Mouse (Mus musculus) spleen, embryonic (tissue): ENCODE data around the gene Bglap.

ENCODE experiments used
- CTCF ChIA-PET: fragments of 350-600 bp; sonication (Branson Sonifier 250); formaldehyde crosslinking; loops from one replicate; lab custom pipeline; 2022; lab: Charles Lee

Bglap gene

DNA sequence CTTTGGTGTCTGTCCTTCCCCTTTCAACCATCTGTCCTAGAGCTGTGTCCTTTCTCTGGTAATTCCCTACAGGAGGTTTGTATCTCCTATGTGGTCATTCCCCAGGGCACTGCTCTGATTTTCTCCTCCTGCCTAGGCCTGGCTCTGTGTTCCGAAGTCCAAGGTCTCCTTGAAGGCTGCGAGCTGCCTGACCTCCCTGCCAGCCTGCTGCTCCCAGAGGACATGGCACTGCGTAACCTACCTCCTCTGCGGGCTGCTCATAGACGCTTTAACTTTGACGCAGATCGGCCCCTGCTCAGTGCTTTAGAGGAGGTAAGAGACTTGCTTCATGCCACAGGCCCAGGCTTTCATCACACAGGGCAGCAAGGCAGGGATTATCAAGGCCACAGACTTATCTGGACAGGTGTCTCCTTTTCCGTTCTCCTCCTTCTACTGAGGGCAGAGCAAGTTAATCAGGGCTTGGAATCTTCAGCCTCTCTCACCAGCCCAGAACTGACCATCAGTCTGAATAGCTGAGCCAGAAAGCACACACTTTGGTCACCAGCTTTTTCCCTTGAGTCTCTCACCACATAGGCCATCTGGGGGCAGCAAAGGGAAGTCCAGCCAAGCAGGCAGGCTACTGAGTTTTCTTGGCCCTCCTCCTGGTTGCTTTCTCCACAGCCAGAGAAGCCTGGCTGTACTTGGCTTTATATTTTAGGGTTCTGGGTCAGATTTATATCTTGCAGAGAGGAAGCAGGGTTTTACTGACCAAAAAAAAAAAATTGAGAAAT lies 29.7 kb downstream of the Bglap start:
- CTCF ChIA-PET = no interaction called here

DNA sequence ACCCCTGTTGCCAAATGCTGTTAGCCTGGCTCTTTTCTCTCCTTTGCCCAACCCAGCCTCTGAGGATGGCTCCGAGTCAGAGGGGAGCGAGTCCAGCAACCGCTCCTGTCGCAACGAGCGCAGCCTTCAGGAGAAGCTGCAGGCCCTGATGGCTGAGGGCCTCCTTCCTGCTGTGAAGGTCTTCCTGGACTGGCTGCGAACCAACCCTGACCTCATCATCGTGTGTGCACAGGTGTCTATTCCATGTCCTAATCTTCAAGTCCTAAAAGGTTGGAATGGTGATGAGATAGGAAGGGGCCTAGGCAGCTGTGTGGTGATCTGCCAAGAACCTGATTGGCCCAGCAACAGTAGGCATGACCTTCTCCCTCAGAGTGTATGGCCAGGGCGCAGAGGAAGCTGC lies 31.4 kb downstream of the Bglap start:
- CTCF ChIA-PET = no interaction called here

DNA sequence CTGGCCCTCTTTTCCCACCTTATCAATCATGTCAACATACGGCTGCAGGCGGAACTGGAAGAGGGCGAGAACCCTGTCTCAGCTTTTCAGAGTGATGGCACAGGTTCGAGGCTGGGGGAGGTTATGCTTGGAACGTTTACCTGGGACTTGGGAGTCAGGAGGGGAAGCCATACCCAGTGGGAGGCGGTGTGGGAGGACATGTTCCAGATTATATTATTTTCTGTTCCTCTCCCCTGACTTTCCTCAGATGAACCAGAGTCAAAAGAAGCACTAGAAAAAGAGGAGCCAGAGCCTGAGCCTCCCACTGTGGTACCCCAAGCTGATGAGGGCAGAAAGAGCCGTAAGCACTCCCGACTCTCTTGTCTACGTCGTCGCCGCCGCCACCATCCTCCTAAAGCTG lies 33.5 kb downstream of the Bglap start:
- CTCF ChIA-PET = no interaction called here

DNA sequence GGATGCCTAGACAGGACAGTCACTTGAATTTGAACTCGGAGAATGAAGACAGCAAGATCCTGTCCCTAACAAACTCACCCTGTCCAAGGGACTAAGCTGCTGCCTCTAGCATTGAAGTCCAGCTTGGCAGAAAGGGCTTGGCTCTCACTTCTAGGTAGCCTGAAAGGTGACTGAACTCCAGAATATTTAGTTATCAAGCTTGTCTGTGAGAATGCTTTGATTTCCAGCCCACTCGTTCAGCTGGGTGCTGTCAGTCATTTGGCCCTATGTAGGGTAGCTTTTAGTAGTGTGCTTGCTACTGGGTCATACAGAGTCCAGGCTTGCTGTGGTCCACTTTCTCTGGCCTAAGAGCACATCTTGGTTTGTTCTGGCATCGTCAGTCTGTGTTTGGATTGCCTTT lies 45.3 kb downstream of the Bglap start:
- CTCF ChIA-PET = no interaction called here

DNA sequence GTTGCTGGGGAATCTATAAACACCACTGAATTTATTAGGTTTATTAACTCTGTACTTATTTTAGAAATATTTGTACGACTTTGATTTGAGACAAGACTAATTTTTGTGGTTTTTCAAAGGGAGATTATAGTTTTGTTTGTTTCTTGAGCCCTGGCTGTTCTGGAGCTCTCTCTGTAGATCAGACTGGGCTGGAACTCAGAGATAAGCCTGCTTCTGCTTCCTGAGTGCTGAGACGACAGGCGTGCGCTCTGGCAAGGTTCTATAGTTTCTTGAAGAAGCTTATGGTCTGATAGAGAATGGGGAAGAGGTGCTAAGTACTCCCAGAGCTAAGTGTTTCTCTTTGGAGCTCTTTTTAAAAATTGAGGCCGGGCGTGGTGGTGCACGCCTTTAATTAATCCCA lies 45.9 kb downstream of the Bglap start:
- CTCF ChIA-PET = no interaction called here

DNA sequence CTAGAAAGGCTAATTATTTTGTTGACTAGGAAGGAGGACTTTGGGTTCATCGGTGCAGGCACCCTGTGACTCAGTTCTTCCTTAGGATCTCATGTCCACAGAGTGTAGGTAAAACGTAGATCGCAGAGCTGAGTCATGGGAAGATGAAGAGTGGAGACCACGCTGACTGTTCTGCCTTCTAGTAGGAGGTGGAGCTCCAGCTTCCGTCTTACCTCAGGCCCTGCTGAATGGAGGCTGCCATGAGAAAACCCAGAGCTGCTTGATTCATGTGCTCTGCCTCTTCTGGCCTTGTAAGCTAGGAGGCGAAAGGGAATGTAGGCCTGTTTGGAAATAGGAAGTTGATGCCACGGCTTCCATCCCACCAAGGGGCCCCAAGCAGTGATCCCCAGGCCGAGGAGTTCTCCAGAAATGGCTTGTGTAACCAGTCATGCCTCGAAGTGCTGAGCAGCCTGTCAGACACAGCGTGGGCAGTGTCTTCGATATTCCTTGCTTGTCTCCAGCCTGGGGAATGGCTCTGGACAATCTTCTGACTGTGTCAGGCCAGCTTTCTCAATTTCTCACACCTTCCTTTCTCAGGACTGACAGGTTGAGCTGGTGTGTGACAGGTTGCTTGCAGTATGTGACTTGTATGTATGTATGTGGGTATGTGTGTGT lies 46.8 kb downstream of the Bglap start:
- CTCF ChIA-PET = no interaction called here

DNA sequence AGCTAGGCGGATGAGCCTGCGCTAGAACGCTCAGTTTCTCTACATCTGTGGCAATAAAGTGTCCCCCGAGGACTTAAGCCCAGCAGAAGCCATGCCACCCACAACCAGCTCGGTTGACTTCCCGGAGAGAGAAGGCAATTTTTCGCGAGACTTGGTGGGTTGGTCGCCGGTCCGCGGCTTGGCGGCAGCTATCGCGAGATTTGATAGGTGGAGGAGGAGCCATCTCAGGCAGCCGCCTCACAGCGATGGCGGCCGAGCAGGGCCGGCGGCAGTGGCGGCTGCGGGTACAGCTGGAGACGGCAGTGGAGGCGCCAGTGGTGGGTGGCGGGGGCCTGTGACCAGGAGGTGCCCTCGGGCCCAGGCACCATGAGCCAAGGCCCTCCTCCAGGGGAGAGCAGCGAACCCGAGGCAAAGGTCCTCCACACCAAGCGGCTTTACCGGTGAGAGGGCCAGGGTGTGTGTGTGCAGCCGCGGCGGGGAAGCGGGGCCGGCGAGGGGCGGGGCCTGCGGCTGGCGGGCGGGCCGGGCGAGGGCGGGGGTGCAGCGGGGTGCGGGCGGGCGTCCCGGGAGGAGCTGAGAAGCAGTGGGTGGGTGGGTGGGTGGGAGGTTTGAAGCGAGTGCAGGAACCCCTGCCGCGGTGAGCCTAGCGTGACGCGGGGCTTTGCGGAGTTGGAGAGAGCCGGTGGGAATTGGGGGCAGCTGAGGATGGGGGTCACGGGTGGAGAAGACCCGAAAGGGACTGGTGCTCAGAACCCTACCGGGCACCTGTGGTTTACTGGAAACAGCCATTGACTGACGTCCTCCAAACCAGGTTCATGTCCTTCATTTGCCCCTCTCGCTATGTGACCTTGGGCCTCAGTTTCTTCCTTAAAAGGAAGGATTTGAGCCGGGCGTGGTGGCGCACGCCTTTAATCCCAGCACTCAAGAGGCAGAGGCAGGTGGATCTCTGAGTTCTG lies 47.9 kb downstream of the Bglap start, which contains the start of the genes Tmem79 and Smg5:
Gene Tmem79, minus strand, starts transcription at position 91 of the 956 bp plus-strand sequence.
Gene Smg5, plus strand, starts transcription at position 203 of the 956 bp plus-strand sequence.
- CTCF ChIA-PET = no interaction called here

DNA sequence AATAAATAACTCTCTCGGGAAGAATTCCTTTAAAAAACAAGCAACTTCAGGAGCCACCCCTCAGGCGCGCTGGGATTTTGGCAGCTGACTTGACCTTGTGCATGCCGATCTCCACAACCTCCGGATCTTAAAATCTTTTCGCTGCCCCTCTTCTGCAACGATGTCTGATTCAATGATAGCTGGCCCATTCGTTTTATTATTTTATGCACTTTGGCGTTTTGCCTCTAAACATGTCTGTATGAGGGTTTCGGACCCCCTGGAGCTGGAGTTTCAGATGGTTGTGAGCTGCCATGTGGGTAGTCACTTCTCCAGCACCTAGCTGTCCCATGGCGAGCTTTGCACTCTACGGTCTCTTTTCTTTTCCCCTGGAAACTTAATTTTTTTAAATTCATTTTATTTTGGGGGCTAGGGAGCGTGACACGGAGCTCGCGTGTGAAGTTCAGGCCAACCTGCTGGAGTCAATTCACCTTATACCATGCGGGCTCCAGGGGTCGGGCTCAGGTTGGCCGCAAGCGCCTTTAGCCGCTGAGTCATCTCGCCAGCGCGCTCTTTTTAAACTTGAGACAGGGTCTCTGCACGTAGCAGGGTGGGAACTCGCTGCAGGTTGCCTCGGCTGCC lies 48.7 kb downstream of the Bglap start:
- CTCF ChIA-PET = interaction anchor here (0.5 kb wide), 1 partner anchor 198 kb away, joined by 3 read pairs; no protein-coding TSS in a partner anchor

DNA sequence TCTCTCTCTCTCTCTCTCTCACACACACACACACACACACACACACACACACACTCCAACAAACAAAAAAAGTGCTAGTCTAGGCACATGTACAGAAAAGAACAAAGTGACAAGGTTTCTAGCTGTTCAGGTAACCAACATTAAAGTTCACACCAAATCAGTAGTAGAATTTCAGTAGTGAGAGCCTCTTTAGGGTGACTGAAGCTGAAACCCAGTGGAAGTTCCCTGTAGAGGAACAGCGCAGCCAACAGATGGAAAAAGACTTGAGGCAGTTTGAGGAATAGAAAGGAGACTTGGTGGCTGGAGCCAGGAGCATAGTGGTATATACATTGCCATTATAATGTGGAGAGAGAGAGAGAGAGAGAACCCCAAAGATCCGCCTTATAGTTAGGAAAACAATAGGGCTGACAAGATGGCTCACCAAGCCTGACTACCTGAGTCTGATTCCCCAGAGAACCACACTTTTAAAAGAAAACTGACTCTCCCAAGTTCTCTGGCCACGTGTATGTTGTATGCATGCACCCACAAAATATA lies 49.3 kb downstream of the Bglap start:
- CTCF ChIA-PET = interaction anchor here (0.5 to 0.7 kb wide), 2 partner anchors 198 to 1744 kb away, joined by 3 read pairs; no protein-coding TSS in a partner anchor

DNA sequence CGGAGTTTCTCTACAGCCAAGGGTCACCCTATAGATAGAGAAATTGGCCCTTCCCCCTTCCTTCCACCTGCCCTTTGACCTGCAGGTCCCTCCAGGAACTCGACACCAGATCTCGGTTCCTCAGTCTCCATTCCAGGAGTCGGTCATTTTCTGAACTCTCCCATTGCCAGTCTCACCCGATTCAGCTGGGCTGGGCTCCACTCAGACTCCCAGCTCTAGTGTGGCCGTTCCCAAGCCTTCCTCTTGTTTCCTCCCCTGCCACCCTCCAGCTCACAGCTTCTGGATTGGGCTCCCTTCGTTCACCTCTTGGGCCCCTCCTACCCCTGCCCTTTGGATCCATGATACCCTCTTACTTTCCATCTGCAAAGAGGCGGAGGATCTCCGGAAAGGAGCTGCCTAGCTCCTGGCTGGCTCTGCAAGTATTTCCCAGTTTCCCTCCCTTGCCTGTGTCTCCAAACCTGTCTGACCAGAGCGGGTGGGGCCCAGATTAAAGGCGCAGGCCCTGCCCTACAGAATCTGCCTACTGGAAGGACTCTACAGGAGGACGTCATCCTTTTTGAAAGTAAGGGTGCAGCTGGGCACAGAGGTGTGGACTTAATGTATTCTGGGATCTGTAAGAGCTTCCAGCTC lies 50.1 kb downstream of the Bglap start:
- CTCF ChIA-PET = interaction anchor here (0.7 kb wide), 1 partner anchor 1745 kb away, joined by 3 read pairs; no protein-coding TSS in a partner anchor
